Mouse (Mus musculus) left cerebral cortex, adult 2 months (tissue): ENCODE measurements at regions not wholly inside any gene's neighbourhood (a gene's known extent, or its start where the extent isn't known, plus 50 kb on each side); places are given as distances from the start of the nearest gene placed in this dataset.
"Not testable (repeated sequence)": the region's sequence is repeated elsewhere in the genome, so short reads cannot be mapped to it uniquely, and the experiment has no call there.

Experiments used
- DNase-seq, 2 experiments: peaks; one replicate each; pipeline ENCODE4 v3.0.0; 2021 to 2022; ENCODE audit warnings: low spot score in 2 of 2, mixed read lengths in 1 of 2; ENCODE audit errors: extremely low spot score in 1 of 2
- H3K27ac ChIP-seq: fragments of 200-600 bp; 2 replicates; pipeline ENCODE4 v1.8.1; 2022
- H3K4me3 ChIP-seq: fragments of 200-600 bp; 2 replicates; pipeline ENCODE4 v1.8.1; 2022
- CTCF ChIP-seq: fragments of 200-600 bp; IDR thresholded peaks from 2 replicates; pipeline ENCODE4 v1.8.1; 2022; ENCODE audit warnings: antibody characterized with exemption, mild to moderate bottlenecking, moderate library complexity
- intact Hi-C: fragments of 180-260 bp; cut with DNase I; formaldehyde crosslinking; loops from one replicate; pipeline ENCODE4 v1.15.1; 2025

- intact Hi-C loops: no loop called here
- no peak overlapping the region for H3K27ac ChIP-seq
- no peak overlapping the region for H3K4me3 ChIP-seq
- no peak for DNase-seq
- no peak for TF ChIP-seq CTCF
These were observed 59.8 kb upstream of the Tnfrsf21 start for GRCm38 (mm10) chr17:42956588-42956987.

GRCm38 (mm10) chr17:42954722-42955121, 61.6 kb upstream of the Tnfrsf21 start:
- no peak for TF ChIP-seq CTCF
- DNase-seq: no peak
- intact Hi-C loops: no loop called here

GRCm38 (mm10) chr17:42944453-42944852, 68.0 kb upstream of the Cd2ap start:
- intact Hi-C loops: loop anchor here (5.0 kb wide), 1 partner anchor 127 kb away; no protein-coding TSS in a partner anchor
- no peak for TF ChIP-seq CTCF
- Histone ChIP-seq H3K4me3 (no peak overlapping the region), H3K27ac (no peak overlapping the region)
- DNase-seq: no peak

More at GRCm38 (mm10) chr17:42954722-42955121, 61.6 kb upstream of the Tnfrsf21 start:
- Histone ChIP-seq H3K4me3 (no peak overlapping the region), H3K27ac (no peak overlapping the region)

GRCm38 (mm10) chr17:42943272-42943696, 66.8 kb upstream of the Cd2ap start:
- intact Hi-C loops: loop anchor here (2.0 to 5.0 kb wide), 3 partner anchors 68 to 330 kb away; no protein-coding TSS in a partner anchor
- TF ChIP-seq CTCF: peak; percentile 94
- no peak overlapping the region for H3K4me3 ChIP-seq

GRCm38 (mm10) chr17:42939476-42939875, 63.0 kb upstream of the Cd2ap start:
- no peak for DNase-seq
- no peak for TF ChIP-seq CTCF
- intact Hi-C loops: no loop called here
- Histone ChIP-seq H3K4me3 (no peak overlapping the region), H3K27ac (no peak overlapping the region)

More at GRCm38 (mm10) chr17:42943272-42943696, 66.8 kb upstream of the Cd2ap start:
- H3K27ac ChIP-seq: no peak overlapping the region
- peak; percentile 43 to 61 for DNase-seq

- no peak for DNase-seq
- no peak overlapping the region for H3K27ac ChIP-seq
- no peak for TF ChIP-seq CTCF
- intact Hi-C loops: no loop called here
- H3K4me3 ChIP-seq: no peak overlapping the region
These were observed 62.1 kb upstream of the Cd2ap start for GRCm38 (mm10) chr17:42938579-42938978.

- H3K27ac ChIP-seq, H3K4me3 ChIP-seq, intact Hi-C loops, DNase-seq: not testable (repeated sequence)
These were observed 61.0 kb upstream of the Cd2ap start for GRCm38 (mm10) chr17:42937480-42937879.

GRCm38 (mm10) chr17:42934068-42934467, 57.6 kb upstream of the Cd2ap start:
- no peak for TF ChIP-seq CTCF
- Histone ChIP-seq H3K4me3 (no peak overlapping the region), H3K27ac (no peak overlapping the region)
- DNase-seq: peak; percentile 11 to 14
- intact Hi-C loops: no loop called here

- intact Hi-C loops: no loop called here
- Histone ChIP-seq H3K27ac (no peak overlapping the region), H3K4me3 (no peak overlapping the region)
- no peak for DNase-seq
- no peak for TF ChIP-seq CTCF
These were observed 57.0 kb upstream of the Cd2ap start for GRCm38 (mm10) chr17:42933335-42934004.

- Histone ChIP-seq H3K27ac (no peak overlapping the region), H3K4me3 (no peak overlapping the region)
- TF ChIP-seq CTCF: no peak
- intact Hi-C loops: no loop called here
- no peak for DNase-seq
These were observed 50.9 kb upstream of the Cd2ap start for GRCm38 (mm10) chr17:42927320-42927719.
